Mouse (Mus musculus) right cerebral cortex, postnatal 36 days (tissue): ENCODE results near the gene Tmco5.

ENCODE experiments used
- DNase-seq, 2 experiments: peaks; one replicate each; pipeline ENCODE4 v3.0.0; 2022; ENCODE audit warnings: low spot score in 2 of 2, mixed read lengths in 1 of 2

Tmco5 gene

DNA sequence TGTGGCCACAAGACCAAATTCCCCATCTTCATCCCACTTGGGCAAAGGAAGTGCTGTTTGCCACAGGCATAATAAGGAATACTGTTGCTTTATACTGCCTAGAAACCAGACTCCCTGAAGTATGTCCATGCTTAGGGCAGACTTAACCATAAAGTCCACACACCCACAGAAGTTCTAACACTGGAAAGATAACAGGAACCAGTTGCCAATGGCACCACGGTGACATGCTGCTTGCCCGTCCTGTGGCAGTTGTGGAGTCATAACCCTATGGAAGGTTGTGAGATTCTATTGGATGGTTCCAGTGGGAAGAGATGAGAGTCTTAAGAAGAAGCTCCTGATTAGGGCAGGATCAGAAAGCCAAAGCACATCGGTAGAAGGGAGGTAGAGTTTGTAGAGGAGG is at the start of gene Tmco5:
Gene Tmco5, plus strand, starts transcription at position 301 of the 400 bp plus-strand sequence.
- no peak for DNase-seq

DNA sequence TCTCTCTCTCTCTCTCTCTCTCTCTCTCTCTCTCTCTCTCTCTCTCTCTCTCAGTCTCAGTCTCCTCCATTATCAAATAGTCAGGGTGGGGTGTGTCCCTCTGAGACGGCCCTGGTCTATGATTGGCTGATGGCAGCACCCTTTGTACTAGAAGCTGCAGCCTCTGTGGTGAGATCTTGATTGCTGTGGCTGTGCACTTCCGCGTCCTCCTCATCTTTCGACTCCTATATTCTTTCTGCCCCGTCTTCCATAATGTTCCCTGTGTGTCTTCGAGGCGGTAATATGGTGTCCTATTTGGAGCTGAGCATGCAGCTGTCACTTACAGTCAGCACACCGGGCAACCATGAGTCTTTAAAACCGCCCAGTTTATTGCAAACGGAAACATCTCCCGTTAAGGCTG is 46.6 kb upstream of the Tmco5 start:
- no peak for DNase-seq

DNA sequence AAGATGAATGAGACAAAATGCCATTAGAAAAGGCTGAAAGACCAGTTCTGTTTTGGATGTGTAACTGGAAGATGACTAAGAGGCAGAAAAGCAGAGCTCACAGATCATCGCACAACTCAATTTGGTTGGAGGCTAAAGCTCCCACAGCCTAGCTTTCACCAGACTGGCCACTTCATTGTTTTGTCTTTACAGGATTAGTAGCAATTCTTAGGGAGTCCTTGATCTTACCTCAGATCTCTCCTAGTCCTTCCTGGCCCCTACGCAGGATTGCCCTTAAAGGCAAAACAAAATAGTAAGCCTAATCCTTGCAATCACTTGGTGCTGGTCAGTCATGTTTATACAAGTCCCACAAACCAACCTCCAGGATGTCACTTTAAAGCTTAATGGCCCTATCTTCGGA is 40.7 kb upstream of the Tmco5 start:
- no peak for DNase-seq

DNA sequence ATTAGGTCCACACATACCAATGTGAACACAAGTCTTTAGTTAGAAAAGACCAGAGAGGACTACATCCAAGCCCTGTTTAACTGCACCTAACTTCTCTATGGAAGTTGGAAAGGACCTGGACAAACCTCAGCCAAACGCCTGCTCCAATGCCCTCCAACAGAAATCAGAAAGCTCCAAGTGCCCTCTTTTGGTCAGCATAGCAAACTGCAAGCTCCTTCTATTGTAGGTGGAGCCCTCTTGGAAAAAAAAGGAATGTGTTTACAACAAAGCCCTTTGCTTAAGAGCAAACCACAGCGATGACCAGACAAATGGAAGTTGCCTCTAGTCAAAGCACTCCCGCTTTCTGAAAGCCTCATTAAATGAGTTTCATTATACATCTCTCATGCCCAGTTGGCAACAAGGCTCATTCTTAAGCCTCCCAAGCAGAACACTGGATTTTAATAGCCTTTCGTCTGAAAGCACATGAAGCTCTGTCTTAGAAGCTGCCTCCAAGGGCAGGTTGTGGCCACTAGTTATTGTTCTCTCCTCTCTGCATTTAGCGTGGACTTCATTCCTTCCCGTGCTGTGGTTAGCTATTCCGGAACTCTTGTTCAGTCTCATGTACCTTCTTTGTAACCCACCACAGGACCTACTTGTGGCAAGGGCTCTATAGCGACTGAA is 39.8 kb upstream of the Tmco5 start:
- DNase-seq = no peak

DNA sequence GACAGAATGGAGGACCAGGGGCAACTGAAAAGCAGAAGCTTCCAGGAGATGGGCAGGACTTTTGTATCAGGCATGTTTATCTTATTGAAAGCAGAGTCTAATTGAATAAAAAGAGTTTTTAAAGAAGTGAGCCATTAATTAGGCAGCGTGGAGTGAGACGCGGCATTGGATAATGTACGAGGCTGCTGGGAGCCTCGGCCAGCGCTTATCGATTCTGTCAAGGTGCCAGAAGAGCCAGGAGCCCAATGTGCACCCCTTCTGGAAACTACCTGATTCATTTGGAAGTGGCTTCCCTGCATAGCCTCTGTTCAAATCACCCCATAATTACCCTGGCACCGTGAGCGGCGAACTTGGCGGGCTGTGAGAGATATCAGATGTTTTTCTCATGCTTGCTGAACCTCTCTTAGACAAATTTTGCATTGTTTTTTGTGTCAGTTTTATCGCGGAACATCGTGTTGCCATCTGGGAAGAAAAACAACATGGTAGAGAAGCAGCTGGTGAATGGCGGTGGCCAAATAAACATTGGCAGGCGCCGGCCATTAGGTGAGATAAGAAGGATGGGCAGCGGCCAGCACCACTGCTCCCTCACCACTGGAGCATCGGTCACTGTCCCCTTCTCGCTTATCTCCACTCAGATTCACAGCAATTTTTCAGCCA is 28.4 kb upstream of the Tmco5 start:
- no peak for DNase-seq

DNA sequence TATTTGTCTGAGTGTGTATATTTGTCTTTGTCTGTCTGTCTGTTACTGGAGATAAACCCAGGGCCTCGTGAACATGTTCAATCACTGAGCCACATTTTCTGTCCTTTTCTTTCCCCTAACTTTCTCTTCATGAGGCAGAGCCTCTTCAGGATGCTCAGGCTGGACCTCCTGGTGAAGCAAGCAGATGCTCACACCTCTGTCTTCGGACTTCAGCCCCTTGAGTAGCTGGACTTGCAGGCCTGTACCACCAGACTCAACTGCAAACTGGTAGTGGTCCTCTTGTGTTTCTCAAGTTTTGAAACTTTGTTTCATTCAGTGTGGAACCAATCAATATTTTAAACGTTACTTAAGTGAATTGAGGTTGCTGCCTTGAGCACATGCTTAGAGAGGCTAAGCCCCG is 27.1 kb upstream of the Tmco5 start:
- no peak for DNase-seq

DNA sequence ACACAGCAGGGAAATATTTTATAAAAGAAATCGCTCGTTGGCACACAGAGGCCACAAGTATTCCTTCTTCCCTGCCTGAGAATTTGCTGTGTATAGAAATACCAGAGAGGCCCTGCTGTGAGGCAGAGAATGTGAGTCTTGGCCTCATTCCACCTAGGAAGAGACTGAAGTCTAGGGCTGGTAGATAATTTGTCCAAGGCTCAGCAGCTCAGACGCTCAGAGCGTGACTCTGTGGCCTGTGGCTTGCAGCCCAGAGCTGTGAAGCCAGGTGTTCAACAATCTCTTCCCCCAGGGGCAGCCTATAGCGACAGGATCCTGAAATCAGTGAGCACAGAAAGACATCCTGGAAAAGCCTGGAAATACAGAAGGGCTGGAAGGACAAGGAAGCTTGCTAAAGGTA is 26.2 kb upstream of the Tmco5 start:
- DNase-seq = no peak

DNA sequence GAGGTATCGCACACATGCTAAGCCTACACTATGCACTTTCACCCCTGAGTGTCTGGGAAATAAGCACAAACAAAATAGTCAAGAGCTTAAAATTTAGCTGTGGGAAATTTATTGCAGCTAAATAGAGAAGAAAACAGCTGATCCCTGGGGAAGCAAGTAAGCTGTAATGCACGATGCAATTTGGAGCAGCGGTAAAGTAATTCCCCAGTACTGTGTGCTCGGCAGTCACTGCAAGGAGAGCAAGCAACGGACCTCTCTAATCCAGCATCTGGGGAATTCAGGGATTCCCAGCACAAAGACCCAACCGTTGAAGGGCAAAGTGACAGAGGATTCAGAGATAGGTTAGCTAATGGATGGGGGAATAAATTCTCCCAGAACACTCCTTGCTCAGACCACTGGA is 19.8 kb upstream of the Tmco5 start:
- DNase-seq = no peak

DNA sequence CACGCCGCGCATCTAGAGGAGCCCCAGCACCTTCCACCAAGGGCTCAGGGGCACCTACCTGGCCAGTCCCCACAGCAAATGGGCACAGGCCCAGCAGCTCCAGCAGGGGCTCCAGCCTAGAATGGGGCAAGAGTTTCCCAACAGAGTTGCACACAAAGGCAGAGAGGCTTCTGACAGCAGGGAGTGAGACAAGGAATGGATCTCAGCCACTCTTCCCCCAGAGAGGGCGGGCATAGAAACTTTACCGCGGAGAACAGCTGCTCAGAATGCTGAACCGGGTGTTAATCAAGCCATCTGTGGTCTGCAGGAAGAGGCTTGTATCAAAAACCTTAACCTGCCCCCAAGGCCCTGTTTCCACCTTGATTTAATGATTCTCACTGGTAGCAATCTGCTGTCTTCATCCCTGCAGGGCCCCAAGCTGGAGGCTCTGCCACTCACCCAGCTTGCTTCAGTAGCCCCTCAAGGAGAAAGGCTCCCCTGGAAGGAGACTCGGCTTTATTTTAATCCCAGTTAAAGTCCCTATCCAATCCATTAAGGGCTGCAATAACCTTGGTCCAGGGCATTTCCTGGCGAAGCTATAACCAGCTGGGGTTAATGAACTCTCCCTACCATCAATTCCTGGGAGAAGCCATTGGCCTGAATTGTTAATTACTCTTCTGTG is 1.4 kb upstream of the Tmco5 start:
- no peak for DNase-seq

DNA sequence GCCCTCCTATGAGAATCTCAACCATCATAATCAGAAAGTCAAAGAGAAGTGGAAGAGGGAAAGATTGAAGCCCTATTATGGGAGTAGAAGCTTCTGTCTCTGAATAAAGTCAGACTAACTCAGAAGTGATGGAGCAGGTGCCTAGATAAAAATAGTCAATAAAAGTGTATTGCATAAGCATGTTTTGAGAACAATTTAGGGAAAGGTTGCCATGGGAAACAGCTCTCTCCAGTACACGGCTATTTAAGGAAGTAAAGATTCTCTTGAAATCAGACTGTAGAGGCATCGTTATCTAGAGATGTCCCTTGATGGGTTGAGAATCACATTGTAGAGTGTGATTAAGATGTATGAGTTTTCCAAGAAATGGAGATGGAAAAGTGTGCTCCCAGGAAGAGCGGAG is 1.2 kb downstream of the Tmco5 start:
- DNase-seq = peak in 1 of 2 experiments; percentile 23

DNA sequence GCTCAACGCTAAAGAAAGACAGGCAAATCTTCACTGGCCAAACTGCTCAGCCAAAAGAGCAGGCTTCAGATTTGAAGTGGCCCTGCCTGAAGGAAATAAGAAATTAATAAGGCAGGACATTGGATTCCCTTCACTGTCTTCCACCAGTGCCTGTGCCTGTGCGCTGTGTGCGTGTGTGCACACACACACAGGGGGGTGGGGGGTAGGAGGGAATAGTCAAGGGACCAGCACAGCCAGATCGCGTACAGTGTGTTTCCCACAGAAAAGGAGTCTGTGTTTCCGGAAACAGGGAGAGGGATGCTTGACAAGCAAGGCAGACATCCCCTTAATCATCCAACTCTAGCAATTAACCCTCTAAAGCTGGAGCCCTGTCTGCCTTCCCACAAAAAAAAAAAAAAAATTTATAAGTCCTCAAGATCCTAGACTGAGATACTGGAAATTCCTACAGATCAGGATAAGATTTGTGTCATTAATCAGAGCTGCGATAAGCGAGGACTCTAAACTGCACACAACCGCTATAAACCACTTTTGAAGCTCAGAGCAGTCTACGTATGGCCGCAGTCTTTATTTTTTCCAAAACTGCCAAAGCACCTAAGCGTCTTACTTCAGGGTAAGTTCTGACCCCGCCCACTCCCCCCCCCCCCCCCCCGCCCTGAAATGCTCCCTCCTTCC is 15.0 kb downstream of the Tmco5 start:
- DNase-seq = no peak

DNA sequence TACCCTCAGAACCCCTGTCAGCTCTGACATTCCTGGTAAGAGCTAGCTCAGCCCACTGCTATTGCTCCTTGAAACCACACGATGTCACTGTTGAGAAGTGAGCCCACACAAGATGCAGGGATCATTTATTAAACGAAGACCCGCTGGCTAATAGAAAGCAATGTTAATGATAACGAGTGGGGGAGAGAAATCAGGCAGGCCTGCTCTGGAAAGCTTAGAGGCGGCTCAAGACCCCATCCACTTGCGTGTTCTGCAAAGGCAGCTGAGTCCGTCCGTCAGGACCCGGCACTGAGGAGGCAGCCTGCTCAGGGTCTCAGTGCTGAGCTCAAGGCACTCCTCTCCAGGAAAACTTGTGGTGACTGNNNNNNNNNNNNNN is 15.5 kb downstream of the Tmco5 start:
- no peak for DNase-seq

DNA sequence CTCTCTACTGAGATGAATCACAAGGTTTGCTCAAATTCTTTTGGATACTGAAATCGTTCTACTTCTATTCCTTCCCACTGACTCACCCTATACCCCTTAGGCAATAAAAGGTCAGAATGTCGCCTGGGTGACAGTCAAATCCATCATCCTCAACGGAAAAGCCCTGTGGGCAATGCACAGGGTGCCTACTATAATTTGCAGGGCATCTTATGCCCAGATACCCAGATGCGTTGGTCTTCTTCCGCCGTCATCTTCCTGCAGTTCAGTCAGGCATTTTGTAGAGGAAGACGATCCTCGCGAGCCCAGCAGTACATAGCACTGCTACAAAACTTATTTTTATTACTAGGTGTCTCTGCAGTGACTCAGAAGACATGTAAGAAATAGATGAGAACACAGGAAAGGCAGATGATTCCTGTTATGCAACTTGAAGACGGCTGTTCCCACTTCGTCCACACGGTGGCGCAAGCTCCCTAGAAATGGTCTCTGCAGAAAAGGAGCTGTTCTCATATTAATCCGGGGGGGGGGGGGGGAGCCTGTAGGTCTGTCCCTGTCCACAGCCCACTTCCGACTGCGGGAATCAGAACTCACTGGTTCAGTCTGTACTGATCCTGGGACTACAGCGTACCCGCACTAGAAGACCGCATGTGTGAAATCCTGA is 21.3 kb downstream of the Tmco5 start:
- peak; percentile 95 to 97 for DNase-seq

DNA sequence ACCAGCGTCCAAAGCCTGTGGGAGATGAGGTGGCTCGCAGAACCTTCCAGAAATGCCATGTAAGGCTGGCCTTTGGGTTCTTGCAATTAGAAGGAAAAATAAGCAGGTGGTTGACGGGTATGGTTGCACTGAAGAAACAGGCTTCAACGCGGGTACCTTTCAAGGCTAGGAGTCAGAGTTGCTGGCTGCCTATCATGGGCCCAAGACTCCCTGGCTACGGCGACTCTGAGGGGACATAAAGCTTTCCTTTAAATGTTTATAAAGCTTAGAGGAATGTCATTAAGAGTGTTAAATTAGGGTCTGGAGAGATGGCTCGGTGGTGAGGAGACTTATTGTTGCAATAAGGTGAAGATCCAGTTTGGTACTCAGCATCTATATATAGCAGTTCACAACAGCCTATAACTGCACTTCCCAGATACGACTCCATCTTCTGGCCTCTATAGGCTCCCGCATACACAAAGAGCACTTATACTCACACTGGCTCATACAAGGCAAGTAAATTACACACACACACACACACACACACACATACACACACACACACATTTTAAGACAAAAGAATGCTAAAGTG is 21.9 kb downstream of the Tmco5 start:
- DNase-seq = no peak

DNA sequence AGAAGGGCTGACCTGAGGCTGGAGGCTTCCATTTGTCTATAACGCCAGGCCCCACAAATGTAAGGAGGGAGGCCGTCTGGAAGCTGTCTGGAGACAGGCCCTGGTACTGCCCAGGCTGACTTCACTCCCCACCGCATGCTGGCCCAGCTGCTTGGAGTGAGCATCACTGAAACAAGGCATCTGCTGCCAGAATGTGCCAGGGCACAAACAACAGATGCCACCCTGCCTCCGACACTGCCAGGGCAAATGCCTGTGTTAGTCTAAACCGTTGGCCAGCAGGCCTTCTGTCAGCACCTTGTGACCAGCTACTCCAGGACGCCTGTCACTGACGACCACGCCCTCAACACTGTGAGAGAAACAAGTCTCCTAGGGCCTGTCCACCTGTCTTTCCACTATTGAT is 29.8 kb downstream of the Tmco5 start:
- no peak for DNase-seq

DNA sequence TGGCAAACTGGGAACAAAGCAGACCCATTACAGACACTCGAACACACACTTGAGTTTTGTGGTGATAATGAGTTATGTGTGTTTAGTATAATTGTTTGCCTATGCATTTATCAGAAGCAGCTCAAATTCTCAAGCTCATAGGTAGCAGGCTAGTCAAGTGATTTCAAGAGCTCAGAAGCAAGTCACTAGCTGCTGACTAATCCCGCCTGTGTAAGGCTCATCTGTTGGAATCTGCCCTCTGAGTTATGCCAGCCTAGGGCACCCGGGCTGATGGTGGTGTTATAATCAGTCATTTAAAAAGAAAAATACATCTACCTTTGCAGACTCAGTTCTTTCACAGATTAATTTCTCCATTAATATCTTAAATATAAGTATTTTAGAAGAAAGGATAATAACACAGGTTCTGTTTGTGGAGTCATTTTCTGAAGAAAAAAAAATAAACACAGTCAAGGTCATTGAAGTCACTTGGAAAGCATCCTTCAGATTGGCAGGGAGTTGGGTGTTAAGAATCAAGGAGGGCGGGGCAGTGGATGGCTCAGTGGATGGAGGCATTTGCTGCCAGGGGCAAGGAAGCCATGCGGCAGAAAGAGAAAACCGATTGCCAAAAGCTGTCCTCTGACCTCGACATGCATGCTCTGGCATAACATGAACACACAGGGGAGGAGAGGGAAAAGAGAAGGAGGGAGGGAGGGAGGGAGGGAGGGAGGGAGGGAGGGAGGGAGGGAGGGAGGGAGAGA is 34.0 kb downstream of the Tmco5 start:
- DNase-seq = no peak

DNA sequence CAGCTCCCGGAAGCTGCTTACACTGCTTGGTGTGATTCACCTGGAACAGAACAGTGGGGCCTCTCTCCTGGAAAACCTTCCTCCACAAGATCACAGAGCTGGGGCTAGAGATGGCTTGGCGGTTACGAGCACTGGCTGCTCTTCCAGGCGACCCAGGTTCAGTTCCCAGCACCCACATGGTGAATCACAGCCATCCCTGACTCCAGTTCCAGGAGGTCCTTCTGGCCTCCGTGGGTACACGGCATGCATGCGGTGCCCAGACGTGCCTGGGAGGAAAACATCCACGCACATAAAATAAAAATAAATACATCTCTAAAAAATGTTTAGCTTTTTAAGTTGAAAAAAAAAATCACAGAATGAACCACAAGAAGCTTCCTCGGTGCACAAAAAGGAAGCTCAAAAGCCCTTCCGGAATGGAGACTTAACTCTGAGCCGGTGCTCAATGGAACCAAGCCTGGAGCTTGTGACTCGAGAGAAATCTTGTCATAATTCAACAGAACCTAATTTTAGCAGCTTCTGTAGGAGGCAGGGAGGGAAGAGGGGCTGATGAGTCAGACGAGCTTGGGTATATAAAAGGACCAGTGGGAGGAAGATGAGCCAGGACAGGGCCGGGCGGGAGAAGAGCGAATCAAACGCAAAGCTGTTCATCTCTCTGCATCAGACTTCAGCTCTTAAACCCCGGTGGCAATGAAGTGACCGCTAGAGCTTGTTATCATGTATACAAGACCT is 35.4 kb downstream of the Tmco5 start:
- DNase-seq = peak; percentile 84 to 93

DNA sequence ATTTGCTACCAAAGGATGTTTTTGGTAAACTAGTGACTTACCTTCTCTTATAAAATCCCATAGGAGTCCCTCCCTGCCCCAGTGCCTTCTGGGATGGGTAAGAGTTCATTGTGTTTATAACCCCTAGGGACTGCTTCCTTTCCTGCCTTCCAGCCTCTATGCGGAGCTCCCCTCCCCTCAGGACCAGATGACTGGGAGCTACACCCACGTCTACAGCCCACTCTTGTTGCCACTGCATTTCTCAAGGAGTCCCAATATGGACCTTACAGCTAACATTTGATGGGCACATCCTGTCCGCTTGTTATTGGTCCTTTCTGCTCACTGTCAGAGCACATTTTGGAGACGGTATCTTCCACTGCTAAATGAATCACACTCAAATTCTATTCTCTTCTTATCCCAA is 36.1 kb downstream of the Tmco5 start:
- peak; percentile 39 to 61 for DNase-seq

DNA sequence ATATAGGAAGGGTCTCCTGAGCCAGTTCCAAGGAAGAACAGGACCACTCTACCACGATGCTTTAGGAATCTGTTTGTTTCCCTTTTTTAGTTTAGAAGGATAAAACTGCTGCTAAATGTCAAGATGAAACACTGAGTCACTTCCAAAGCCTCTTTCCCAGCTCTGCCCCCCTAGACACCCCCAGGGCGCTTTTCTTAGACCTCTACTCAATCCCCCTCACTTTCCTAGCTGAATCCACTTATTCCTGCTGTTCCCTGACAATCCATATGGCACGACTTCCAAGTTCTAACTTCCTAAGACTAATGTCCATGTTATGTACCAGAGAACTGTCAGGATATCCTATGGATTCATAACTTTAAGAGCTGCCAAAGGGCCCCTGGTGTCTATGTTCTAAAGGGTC is 40.1 kb downstream of the Tmco5 start:
- DNase-seq = no peak
